Mouse (Mus musculus) spleen, adult 2 months (tissue): ENCODE results near the gene Fuca1.

Experiments
- CTCF ChIP-seq: fragments of 200-500 bp; IDR thresholded peaks from 2 replicates; pipeline ENCODE4 v1.5.1; 2011; ENCODE audit warnings: mild to moderate bottlenecking, inconsistent platforms; ENCODE audit not compliant: insufficient read depth, insufficient read length, insufficient replicate concordance; ENCODE audit errors: extremely low read depth
- POLR2A ChIP-seq: fragments of 200-500 bp; IDR thresholded peaks from 2 replicates; pipeline ENCODE4 v1.6.1; 2011; ENCODE audit warnings: low read depth, low read length, inconsistent platforms

DNA sequence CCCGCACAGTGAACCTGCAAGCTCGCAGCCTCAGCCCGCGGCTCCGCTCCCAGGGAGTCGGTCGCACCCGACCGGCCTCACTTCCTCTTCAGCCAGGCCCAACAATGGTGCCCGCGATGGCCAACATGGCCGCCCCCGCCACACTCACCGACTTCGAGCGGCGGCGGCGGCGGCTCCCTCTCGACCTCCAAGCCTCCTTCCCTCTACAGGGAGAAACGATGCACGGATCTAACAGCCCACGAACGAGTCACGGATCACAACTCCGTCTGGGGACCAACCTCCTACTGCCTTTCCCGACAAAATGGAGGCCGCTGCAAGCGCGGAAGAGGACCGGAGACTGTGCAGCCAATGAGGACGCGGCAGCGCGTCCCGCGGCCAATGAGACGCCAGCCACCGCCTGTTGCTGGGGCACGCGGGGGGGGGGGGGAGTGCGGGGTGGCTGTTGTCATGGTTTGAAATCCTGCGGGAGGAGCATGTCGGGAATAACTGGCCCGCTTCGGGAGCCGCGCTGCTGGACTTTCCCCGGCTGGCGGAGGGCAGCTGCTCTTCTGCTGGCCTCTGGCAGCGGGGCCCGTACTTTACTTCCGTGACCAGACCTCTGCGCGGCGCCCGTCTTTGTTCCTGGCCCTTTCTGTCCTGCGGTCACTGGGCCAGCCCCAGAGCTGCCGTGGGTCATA is 46.9 kb upstream of the Fuca1 start, which contains the start of gene Pnrc2:
- TF ChIP-seq POLR2A (no peak; the same call in none of the 2 replicates), CTCF (no peak)
